Mouse (Mus musculus): ENCODE measurements around the gene Mob1b. TPM values are rescaled to one million over a fixed set of nuclear protein-coding genes. Genes with fewer than 3 reads are reported as not detected.
"Not testable (repeated sequence)": the region's sequence is repeated elsewhere in the genome, so short reads cannot be mapped to it uniquely, and the experiment has no call there.

Gene Mob1b
- polyA plus RNA-seq, 1 experiment, result 13.2 TPM

DNA sequence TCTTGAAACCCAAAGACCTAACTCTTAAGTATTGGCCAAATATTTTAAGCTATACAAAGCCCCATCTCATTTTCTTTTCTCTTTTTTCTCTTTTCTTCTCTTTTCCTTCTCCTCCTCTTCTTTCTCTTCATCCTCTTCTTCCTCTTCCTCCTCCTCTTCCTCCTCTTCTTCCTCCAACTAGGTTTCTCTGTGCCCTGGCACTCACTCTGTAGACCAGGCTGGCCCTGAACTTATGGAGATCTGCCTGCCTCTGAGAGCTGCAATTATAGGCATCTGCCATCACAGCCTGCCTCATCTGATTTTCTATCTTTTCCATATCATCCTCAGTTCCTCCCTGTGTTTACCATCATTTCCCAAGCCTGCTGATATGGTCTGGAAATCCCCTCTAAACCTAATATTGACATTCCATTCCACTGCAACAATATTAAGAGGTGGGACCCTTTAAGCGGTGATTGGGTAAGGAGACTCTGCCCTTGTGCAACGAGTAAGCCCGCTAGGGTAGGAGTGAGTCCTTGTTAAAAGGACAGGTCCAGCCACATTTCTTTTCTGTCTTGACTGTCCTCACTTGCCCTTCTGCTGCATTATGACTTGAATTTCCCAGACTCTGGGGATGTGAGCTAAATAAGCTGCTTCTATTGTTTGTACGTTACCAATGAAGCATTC lies 21.3 kb upstream of the Mob1b start:
- DNase-seq (ENCODE audit: extremely low spot score in 1 of 2, low spot score in 1 of 2), result no peak

DNA sequence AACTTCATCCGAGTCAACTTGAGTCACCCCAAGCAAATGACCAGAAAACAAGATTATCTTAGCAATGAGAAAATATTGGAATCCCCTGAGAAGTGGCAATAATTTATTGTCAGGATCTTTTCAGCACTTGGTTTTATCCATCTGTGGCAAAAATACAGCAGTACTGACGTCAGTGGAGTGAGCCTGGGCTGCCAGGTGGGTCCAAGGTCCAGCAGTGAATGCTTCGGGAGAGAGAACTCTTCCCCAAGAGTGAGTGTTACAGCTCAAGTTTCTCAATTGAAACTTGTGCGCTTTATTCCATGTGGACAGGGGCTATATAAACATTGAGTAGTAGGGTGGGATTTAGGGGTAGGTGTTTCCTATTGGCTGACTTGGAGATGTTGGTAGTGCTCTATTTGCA lies 18.6 kb upstream of the Mob1b start:
- no peak for DNase-seq (ENCODE audit: extremely low spot score in 1 of 2, low spot score in 1 of 2)

DNA sequence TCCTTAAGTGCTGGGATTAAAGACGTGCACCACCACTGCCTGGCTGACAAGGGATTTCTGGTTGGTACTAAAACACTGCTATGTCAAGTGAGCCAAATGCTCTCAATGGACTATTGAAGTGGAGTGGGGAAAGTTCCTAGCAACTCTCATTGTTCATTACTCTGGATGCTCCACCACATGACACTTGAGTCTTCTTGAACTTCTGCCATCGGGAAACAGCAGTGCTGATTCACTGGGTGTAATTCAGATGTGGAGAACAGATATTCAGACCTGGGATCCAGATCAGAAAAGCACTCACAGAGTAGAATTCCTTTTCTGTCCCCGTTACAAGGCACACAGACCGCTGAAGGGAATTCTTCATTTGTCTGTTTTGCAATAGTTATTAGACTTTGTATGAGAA lies 17.1 kb upstream of the Mob1b start:
- no peak for DNase-seq (ENCODE audit: extremely low spot score in 1 of 2, low spot score in 1 of 2)

DNA sequence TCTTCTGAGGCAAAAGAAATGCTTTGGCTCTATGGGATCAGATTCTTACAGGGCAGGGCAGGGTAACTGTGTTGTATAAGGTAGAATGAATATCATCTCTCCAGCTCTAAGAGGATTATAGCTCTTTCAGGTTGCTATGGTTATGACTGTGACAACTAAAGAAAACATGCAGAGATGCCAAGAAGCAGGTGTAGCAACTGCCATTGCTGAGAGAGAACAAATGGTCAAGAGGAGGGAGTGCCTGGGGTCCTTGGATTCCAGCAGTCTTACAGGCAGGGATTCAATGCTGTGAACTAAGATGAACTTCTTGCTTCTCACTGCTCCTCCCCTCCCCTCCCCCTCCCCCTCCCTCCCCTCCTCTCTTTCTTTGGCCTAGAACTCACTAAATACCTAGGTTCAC lies 9.5 kb upstream of the Mob1b start:
- no peak for DNase-seq (ENCODE audit: extremely low spot score in 1 of 2, low spot score in 1 of 2)

DNA sequence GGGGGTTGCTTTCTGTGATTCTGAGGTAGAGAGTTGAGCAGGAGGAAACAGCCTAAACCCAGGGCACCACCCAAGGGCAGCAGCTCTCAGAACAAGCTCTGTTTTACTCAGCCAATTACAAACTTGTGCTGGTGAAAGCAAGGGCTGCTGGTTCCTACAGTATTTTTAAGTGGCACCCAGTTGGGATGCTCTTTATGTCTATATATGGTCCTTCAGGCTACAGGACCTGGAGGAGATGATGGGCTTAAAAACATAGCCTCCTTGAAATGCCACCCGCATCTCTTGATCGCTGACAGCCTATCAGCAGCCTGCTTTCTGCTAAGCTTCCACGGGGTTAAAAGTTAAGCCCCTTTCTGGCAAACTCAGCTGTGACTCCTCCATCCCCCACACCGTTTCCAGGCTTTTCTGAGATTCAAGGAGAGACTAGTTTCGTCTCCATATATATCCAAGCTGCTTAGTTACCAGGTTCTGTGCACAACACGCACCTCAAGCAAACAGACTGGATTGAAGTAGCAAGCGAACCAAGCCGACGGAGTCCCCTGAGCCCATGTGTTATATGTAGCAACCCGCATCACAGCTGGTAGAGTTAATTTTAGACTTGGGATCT lies 8.9 kb upstream of the Mob1b start:
- DNase-seq (ENCODE audit: extremely low spot score in 1 of 2, low spot score in 1 of 2), result no peak

DNA sequence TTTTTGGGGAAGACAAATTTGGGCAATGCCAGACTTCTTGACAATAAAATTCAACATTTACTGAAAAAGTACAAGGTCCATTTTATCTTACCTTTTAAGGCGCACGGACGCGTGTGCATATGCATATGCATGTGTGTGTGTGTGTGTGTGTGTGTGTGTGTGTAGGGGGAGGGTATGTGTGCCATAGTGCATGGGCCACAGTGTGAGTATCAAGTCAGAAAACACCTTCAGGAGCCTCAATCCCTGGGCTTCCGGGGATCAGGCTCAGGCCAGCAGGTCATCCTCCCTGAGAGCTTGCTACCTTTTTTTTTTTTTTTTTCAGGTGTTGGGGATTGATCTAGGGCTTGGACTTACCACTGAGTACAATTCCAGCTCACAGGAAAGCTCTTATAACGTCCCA lies 8.3 kb upstream of the Mob1b start:
- DNase-seq (ENCODE audit: extremely low spot score in 1 of 2, low spot score in 1 of 2), result no peak

DNA sequence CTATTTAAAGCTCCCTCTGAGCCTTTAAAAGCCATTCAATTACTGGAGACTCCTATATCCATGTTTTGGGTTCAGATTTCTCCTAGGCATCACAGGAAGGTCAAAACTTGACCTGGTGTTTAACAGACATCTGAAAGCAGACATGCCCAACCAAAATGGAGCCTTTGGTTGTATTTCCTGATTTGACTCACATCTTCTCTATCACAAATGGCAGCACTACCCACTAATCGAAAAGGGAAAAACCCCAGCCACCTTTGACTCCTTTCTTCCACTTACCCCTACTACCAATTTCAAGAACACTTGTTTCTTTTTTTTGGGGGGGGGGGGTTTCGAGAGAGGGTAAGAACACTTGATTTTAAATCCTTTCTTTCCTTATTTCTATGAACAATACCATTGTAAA lies 3.7 kb upstream of the Mob1b start:
- no peak for DNase-seq (ENCODE audit: extremely low spot score in 1 of 2, low spot score in 1 of 2)

DNA sequence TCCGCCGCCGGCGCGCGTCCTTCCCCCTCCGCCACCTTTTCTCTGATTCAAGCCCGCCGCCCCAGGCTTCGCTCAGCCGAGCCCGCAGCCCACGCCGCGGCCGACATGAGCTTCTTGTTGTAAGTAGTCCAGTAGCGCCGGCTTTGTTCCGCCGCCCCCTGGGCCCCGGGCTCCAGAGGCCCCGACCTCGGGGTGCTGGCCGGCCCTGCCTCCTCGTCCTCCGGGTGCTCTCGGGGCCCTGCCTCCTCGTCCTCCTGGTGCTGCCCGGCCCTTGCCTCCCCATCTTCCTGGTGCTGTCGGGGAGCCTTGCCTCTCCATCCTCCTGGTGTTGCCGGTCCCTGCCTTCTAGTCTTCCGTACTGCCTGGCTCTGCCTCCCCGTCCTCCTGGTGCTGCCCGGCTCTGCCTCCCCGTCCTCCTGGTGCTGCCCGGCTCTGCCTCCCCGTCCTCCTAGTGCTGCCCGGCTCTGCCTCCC lies 384 bp downstream of the Mob1b start:
- DNase-seq (ENCODE audit: extremely low spot score in 1 of 2, low spot score in 1 of 2), result no peak

DNA sequence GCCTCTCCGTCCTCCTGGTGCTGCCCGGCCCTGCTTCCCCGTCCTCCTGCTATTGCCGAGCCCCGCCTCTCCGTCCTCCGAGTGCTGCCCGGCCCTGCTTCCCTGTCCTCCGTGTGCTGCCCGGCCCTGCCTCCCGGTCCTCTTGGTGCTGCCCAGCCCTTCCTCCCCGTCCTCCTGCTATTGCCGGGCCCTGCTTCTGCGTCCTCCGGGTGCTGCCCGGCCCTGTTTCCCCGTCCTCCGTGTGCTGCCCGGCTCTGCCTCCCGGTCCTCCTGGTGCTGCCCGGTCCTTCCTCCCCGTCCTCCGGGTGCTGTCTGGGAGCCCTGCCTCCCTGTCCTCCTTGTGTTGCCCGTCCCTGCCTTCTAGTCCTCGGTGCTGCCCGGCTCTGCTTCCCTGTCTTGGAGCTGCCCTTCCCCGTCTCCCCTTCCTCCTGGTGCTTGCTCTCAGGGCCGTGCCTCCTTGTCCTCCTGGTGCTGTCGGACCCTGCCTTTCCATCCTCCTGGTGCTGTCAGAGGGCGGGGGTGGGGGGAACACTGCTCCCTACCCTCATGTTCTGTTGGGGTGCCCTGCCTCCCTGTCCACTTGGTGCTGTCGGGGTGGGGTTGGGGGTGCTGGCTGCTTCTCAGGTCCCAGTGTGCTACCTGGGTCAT lies 1.0 kb downstream of the Mob1b start:
- no peak for DNase-seq (ENCODE audit: extremely low spot score in 1 of 2, low spot score in 1 of 2)

DNA sequence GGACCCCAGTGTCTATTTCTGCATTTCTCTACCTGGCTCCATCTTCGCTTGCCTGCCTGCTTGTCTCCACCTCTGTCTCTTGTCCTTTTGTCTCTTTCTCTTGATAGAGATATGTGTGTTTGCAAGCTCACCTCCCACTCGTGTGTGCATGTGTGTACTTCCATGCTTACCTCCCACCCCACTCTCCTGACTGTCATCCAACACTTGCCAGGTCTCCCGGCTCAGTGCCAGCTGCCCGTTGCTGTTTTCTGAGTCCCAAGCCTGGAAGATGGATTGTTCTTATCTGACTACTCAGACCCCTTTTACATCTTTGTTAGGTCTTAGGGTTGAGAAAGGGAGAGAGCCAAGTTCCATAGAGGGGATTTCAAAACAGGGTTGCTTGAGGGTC lies 1.6 kb downstream of the Mob1b start:
- DNase-seq (ENCODE audit: extremely low spot score in 1 of 2, low spot score in 1 of 2), result peak in 1 of 2 experiments; percentile 20

DNA sequence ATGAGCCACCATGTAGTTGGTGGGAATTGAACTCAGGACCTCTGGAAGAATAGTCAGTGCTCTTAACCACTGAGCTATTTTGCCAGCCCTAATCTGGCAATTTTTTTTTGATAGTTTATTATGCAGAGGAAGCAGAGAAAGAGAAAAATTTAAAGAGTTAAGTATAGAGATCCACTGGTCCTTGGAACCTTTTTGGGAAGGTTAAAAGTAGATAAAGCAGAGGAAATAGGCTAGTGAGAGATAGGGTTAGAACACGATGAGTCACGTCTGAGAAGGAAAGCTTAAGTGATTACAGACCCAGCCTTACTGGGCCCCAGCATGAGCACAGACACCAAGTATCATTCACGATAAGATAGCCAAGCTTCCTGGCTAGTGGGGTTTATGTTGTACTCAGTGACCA lies 3.4 kb downstream of the Mob1b start:
- no peak for DNase-seq (ENCODE audit: extremely low spot score in 1 of 2, low spot score in 1 of 2)

DNA sequence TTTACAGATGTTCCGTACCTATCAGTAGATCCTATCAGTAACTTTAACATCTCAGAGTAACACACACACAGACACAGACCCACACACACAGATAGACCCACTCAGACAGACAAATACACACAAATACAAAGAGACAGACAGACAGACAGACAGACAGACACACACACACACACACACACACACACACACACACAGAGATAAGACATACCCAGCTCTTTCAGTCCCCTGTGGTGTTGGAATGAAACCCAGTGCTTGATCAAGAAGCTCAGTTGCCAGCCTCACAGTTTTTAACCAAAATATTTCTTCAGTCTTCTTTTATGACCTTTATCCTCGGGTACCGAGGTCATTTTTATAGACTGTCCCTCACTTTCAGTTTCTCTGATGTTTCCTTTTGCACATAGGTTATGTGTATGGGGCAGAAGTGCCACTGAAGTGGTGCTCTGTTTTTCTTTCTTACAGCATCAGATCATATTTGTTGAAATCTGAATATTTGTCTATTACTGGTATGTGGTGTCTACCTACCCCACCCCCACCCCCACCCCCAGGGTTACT lies 7.0 kb downstream of the Mob1b start:
- no peak for DNase-seq (ENCODE audit: extremely low spot score in 1 of 2, low spot score in 1 of 2)

DNA sequence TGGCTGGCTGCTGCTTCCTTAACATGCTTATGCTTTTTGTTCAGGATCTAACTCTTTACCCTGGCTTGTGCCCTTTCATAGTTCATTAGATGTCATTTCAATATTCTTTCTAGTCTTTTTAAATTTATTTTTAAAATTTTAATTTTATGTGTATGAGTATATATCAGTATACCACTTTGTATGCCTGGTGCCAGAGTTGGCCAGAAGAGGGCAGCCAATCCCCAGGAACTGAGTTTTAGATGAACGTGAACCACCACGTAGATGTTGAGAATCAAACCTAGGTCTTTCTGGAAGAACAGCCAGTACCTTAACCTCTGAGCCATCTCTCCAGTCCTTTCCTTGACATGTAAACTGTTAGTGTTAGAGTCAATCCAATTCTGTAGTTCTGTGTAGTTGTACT lies 14.1 kb downstream of the Mob1b start:
- no peak for DNase-seq (ENCODE audit: extremely low spot score in 1 of 2, low spot score in 1 of 2)

DNA sequence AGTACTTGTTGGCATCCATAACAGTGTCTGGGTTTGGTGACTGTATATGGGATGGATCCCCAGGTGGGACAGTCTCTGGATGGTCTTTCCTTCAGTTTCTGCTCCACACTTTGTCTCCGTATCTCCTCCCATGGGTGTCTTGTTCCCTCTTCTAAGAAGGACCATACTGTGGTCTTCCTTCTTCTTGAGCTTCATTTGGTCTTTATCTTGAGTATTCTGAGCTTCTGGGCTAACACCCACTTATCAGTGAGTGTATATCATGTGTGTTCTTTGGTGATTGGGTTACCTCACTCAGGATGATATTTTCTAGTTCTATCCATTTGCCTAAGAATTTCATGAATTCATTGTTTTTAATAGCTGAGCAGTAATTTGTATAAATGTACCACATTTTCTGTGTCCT lies 20.4 kb downstream of the Mob1b start:
- DNase-seq (ENCODE audit: extremely low spot score in 1 of 2, low spot score in 1 of 2), result not testable (repeated sequence)

DNA sequence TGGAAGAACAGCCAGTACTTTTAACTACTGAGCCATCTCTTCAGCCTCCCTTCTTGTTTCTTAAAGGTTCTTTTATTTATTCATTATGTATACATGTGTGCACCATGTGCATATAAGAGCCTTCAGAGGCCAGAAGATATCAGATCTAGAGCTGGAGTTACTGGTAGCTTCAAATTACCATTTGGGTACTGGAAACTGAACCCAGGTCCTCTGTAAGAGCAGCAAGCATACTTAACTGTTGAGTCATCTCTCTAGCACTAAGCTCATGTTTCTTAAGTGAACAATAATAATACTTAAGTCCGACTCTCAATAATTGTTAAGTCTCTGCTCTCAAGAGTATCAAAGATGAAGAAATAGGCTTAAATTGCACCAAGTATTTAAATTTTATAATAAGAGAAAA lies 27.1 kb downstream of the Mob1b start:
- DNase-seq (ENCODE audit: extremely low spot score in 1 of 2, low spot score in 1 of 2), result no peak

DNA sequence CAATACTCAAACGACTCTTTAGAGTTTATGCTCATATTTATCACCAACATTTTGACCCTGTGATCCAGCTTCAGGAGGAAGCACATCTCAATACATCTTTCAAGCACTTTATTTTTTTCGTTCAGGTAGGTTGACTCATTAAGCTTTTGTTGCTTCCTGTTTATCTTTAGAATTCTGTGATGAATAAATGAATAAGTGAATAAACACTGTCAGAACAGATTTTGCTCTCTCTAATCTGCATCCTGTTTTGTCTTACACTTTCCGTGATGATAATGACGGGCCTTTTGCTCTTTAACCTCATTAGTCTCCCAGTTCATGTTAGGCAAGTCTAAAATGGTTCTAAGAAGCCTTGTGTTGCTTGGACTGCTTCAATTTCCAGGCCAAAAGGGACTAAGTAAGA lies 32.5 kb downstream of the Mob1b start:
- no peak for DNase-seq (ENCODE audit: extremely low spot score in 1 of 2, low spot score in 1 of 2)

DNA sequence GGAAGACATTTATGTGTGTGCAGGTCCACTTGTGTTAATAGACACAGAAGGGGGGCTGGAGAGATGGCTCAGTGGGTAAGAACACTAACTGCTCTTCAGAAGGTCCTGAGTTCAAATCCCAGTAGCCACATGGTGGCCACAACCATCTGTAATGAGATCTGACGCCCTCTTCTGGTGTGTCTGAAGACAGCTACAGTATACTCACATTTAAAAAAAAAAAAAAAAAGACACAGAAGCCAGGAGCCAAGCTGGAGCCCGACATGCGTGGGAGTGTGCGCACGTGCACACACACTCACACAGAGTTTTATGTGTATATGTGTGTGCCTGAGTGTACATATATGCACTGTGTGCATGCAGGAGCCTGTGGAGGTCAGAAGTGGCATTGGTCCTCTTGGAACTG lies 42.0 kb downstream of the Mob1b start:
- no peak for DNase-seq (ENCODE audit: extremely low spot score in 1 of 2, low spot score in 1 of 2)

DNA sequence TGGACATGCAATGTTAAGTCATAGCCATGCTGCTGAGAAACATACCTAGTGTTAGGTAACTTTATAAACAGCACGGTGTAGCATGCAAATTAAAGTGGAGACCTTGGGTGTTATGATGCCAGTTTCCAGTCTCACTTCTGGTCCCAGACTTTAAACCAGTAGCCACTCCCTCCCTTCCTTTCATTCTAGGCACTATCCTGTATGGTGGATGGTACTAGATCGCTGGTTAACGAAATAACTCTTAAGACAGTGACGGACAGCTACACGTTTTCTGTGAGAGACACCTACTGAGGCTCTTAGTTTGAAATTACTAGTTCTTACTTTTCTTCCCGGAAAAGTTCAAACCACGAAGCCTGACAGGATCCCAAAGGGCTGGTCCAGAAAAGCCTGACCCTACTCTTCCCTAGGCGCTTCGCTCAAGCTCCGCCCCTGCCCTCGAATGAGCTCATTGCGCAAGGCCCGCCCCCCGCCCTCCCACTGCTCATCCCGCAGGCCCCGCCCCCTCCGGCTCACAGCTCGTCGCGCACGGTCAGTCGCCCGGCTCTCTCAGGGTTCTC lies 43.9 kb downstream of the Mob1b start:
- DNase-seq (ENCODE audit: extremely low spot score in 1 of 2, low spot score in 1 of 2), result no peak

DNA sequence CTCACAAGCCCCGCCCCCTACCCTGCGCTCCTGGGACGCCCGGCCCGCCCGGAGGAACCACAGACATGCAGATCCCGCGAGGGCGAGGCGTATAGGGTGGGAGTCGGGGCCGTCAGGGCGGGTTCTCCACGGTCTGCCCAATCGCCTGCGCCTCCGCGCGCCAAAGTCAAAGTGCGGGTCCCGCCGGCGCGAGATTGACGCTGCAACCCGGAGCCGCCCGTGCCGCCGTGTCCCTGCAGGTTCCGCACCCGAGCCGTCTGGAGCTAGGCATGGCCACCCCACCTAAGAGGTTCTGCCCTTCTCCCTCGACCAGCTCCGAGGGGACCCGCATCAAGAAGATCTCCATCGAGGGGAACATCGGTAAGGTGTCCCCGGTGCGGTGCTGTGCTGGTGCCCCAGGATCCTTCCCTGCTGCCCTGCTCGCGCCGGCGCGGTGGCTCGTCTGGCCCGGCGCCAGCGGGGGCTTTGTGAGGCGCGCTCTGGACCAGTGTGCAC lies 44.4 kb downstream of the Mob1b start, which contains the start of gene Dck:
TSS of gene Dck (plus strand) at position 10 of the 495 bp plus-strand sequence.
- peak; percentile 94 to 96 for DNase-seq (ENCODE audit: extremely low spot score in 1 of 2, low spot score in 1 of 2)

DNA sequence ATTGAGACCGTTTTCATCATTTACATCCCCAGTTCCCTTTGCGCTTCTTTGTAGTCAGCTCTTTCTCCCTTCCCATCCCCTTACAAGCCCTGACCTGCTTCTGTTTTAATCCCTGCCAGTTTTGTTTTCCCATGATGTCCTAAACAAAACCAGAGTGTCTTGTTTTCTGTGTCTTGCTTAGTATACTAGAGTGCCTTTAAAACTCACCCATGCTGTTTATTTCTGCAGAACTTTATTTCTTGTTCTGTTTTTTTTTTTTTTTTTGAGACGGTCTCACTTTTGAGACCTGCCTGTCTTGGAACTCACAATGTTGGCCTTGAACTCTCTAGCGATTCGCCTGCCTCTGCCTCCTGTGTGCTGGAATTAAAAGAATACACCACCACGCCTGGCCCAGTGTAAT lies 44.9 kb downstream of the Mob1b start:
- DNase-seq (ENCODE audit: extremely low spot score in 1 of 2, low spot score in 1 of 2), result no peak

DNA sequence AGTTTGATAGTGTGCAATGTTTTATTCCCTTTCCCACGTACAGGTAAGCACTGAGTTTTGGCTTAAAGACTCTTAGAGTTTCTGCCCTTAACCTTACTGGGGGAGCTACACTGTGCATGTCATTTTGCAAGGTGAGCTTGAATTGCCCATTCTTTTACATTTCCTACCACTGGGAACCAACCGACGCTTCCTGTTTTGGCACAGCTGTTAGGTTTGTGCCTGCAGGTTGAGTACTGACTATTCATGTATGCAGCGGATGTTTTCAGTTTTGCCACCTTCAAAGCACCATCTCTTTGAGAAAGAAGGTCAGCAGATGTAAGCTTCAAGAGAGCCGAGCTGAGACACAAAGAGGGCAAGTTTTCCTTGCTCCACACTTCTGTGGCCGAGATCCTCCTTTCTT lies 45.5 kb downstream of the Mob1b start:
- no peak for DNase-seq (ENCODE audit: extremely low spot score in 1 of 2, low spot score in 1 of 2)
